Mouse (Mus musculus) kidney, adult 2 months (tissue): ENCODE data around the gene Fhit.

Experiments used
- CTCF ChIP-seq: fragments of 200-500 bp; conservative IDR thresholded peaks from 2 replicates; pipeline ENCODE4 v1.5.1; 2011; ENCODE audit warnings: low read depth, mild to moderate bottlenecking, control low read depth, low read length, moderate library complexity, mixed read lengths; ENCODE audit not compliant: insufficient read depth, insufficient read length
- POLR2A ChIP-seq: fragments of 200-500 bp; IDR thresholded peaks from one replicate; pipeline ENCODE4 v1.6.1; 2011; ENCODE audit warnings: low read depth, low read length, control low read depth

- TF ChIP-seq CTCF, result no peak
- TF ChIP-seq POLR2A, result no peak
These were observed 279.1 kb downstream of the Fhit start for GRCm38 (mm10) chr14:10882759-10883158.
